Mouse (Mus musculus) megakaryocyte progenitor cell, adult 5-6 weeks (primary cell): ENCODE data around the gene Prkag2. TPM values are rescaled to one million over a fixed set of nuclear protein-coding genes. Genes with fewer than 3 reads are reported as not detected.
"Not testable (repeated sequence)": the region's sequence is repeated elsewhere in the genome, so short reads cannot be mapped to it uniquely, and the experiment has no call there.

ENCODE experiments used
- ATAC-seq: replicated peaks from 2 replicates; pipeline ENCODE4 v1.8.0; 2016; ENCODE audit warnings: mild to moderate bottlenecking, moderate TSS enrichment, inconsistent platforms; ENCODE audit not compliant: poor library complexity
- total RNA-seq, 2 experiments: library from RNA; stranded (forward) in 1 of 2; stranded (reverse) in 1 of 2; fragments of 157-497, 149-512 nt in 1 of 2; fragments of 200-1000 nt in 1 of 2; gene quantifications; 2 replicates each; pipeline versions ENCODE4 v1.2.3 to v1.2.4; 2015 to 2017

Gene Prkag2
- total RNA-seq, 2 experiments from 2014 or later, result 21.2 to 25.4 TPM

DNA sequence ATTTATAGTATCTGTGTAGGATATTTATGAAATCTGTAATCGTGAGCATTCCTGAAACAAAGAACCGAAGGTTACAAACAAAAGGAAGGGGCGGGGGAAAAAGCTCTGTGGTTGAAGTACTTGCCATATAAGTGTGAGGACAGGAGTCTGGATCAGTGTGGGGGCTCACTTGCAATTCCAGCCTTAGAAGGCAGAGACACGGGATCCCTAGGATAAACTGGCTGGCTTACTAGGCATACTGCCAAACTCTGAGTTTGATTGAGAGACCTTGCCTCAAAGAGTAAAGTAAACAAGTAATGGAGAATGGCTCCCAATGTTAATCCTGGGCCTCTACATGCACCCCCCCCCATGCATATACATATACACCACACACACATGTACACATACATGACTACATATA lies 221.7 kb downstream of the Prkag2 start:
- ATAC-seq, result no peak

DNA sequence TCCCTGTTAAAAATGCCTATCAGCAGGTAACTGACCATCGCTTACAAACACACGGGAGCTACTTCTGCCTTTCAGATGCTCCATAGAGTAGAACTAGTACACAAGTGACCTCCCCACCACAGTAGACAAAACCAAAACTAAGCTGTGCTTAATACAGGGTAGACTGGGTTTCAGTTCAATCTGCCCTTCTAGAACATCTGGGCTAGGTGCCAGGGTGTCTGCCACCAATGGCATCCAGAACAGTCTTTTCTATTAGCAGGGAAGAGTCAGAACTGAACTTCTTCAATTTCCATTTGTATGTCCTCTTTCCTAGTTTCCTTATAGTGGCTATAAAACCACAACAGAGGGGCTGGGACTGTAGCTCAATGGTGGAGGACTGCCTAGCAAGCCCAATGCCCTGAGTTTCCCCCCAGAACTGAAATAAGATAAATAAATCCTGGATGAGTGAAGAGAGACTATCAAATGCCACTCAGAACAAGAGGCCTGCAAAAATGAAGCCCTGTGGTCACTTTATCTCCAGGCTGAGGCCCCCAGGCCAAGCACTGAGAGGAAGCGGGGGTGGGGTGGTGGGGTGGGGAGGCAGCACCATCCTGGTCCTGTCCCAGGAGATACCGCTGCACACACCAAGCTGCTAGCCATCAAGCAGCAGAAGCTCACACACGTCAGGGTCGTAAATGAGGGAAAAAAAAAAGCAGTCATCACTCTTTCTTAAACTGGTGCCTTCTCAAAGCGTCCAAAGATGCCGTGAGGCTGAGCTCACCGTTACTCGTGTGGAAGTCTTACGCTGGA lies 222.4 kb downstream of the Prkag2 start:
- ATAC-seq, result peak; percentile 66

- no peak for ATAC-seq
Measured at GRCm38 (mm10) chr5:24876653-24877052, 223.8 kb downstream of the Prkag2 start.

DNA sequence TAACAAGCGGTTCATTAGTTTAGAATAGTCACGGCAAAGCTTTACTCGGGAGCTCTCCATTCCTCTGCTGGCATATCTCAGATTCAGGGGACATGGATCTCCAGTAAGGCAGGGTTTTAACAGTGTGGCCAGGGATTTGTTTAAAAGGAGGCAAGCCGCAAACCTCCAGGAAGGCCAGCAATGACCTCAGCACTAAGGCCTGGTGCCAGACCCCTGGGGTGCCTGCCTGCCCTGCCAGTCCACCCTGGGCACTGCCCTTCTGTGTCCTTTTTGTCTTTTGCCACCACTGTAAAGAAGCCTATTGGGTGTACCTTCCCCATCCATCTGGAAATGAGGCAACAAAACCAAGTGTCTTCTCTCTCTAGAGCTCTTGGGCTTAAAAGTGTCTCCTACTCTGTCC lies 226.3 kb downstream of the Prkag2 start:
- ATAC-seq, result no peak

DNA sequence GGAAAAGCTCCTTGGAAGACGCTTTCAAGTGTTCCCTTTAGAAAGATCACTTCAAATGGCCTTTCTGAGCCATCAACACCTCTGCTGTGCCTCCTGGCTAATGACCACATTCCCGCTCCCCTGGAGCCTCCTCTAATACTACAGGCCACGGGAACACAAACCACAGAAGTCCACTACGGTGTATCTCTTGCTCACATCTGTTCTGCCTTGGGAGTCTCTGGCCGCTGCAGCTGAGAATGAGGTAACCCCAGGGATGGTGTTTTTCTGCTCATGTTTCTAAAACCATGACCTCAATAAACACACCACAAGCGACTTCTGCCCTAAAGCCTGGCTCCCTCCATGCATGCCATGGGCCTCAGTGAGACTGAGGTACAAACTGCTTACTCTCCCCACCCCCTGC lies 227.2 kb downstream of the Prkag2 start:
- no peak for ATAC-seq

GRCm38 (mm10) chr5:24871276-24871675 lies 229.2 kb downstream of the Prkag2 start:
- no peak for ATAC-seq

- ATAC-seq, result peak; percentile 60
Measured at GRCm38 (mm10) chr5:24869796-24870289, 230.6 kb downstream of the Prkag2 start.

DNA sequence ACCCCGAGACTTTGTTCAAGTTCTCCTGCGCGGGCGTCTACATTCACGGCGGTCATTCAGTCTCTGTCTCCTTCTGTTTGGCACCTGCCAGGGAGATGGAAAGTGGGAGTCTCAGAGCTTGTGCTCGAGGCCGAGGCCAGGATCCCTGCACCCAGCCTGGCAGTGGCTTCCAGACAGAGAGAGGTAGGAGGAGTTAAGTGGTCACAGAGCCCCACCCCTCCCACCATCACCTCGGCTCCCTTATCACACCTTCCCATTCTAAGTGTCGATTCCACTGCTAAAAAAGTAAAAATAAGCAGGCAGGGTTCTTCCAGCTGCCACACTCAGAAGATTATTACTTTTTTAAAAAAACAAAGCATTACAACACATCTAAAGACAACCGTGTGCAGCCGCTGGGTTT lies 236.6 kb downstream of the Prkag2 start:
- peak; percentile 73 for ATAC-seq

- no peak for ATAC-seq
Measured at GRCm38 (mm10) chr5:24861449-24861930, 239.0 kb downstream of the Prkag2 start.

DNA sequence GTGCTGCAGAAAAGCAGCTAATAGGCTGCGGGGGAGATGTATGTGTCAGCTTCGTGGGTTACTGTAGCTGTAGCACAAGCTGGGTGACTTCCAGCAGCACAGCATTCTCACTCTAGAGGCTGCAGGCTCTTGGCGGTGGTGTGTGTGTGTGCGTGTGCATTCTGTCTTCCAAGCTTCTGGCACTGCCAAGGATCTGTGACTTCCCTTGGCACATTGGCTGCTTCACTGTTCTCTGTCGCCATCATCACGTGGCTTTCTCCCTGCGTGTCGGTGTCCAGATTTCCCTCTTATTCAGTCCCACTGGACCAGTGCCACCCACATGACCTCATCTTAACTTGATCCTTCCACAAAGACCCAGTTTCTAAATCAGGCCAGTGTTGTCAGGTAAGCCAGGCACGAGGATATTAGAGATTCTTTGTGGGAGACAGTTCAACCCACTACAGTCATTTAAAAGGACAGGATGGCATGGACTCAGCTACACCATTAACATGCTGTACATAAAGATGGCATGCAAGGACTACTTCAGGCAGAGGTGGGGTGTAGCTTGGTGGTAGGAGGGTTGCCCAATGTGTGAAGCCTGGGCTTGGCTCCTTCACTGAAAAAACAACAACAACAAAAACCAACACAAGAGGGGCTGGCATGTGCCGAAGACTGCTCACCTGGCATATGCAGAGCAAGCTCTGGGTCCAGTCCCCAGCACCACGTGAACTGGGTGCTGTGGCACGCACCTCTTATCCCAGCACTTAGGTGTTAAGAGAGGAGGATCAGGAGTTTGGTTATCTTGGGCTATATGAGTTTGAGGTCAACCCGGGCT lies 239.6 kb downstream of the Prkag2 start:
- ATAC-seq, result peak; percentile 25; the same call in 1 of the 2 replicates

GRCm38 (mm10) chr5:24859771-24860540 lies 240.5 kb downstream of the Prkag2 start:
- ATAC-seq, result peak; percentile 49

- ATAC-seq, result peak; percentile 89
Measured at GRCm38 (mm10) chr5:24854827-24855600, 245.4 kb downstream of the Prkag2 start.

- ATAC-seq, result no peak
Measured at GRCm38 (mm10) chr5:24854256-24854655, 246.2 kb downstream of the Prkag2 start.

DNA sequence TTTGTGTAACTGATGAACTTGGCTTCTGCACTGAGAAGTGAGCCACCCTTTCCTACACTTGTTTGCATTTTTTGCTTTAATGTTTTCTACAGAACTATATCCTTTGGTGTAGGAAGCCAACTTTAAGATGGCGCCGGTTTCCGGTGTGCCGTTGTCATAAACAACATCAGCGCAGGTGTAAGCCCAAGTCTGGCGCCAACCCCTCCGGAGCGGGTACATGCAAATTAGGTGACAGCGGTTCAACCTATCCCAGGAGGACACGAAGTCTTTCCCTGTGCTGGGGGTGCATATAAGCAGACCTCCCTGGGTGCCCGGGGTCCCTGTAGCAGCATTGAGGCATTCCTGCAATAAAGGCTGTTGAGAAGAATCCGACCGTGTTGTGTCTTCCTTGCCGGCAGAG lies 252.2 kb downstream of the Prkag2 start:
- not testable (repeated sequence) for ATAC-seq

DNA sequence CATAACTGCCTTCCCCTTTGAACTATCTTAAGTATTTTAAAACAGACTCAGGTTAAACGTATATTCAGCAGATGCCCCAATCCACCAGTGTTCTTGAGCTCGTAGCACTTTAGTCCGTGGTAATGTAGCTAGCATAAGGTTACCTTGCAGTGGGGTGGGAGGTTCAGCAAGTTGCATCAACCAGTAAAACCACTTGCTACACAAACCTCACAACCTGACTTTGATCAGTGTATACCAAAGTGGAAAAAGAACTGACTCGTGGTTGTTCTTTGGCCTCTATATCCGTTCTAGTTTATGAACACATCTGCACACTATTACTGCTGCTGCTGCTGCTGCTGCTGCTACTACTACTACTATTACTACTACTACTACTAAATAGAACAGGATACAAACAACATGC lies 256.6 kb downstream of the Prkag2 start:
- no peak for ATAC-seq

GRCm38 (mm10) chr5:24843103-24843475 lies 257.4 kb downstream of the Prkag2 start:
- ATAC-seq, result peak; percentile 15

GRCm38 (mm10) chr5:24842274-24843102 lies 258.0 kb downstream of the Prkag2 start, which contains the start of gene Rheb:
Gene Rheb, minus strand, starts transcription at chr5:24842624.
- ATAC-seq, result peak; percentile 88

- ATAC-seq, result no peak; the same call in 1 of the 2 replicates
Measured at GRCm38 (mm10) chr5:24841662-24842273, 258.7 kb downstream of the Prkag2 start.

GRCm38 (mm10) chr5:24840975-24841431 lies 259.4 kb downstream of the Prkag2 start:
- no peak for ATAC-seq
